Mouse (Mus musculus) ES-E14 (cell line): Measurements from ENCODE around the gene Ifit1bl1. TPM values are rescaled to one million over a fixed set of nuclear protein-coding genes. Genes with fewer than 3 reads are reported as not detected.

Source experiments
- DNase-seq: peaks from one replicate; pipeline ENCODE4 v3.0.0-alpha.2; 2013; ENCODE audit warnings: low read depth, low spot score
- H3K27ac ChIP-seq: 2 replicates; pipeline ENCODE4 v1.5.1; 2012; ENCODE audit warnings: low read depth, mild to moderate bottlenecking, low read length, moderate library complexity, mixed read lengths; ENCODE audit not compliant: poor library complexity, insufficient read depth, severe bottlenecking
- H3K36me3 ChIP-seq: 2 replicates; pipeline ENCODE4 v1.6.1; 2012; ENCODE audit warnings: mild to moderate bottlenecking, low read length, moderate library complexity, mixed read lengths; ENCODE audit not compliant: control insufficient read depth, poor library complexity, insufficient read depth, severe bottlenecking
- H3K4me1 ChIP-seq, 2 experiments: fragments of 150-350 bp in 1 of 2; sonication (generic) in 1 of 2; 2 replicates each; pipeline ENCODE4 v1.6.1; 2012; ENCODE audit warnings: low read length in 2 of 2, mild to moderate bottlenecking in 1 of 2, mixed read lengths in 1 of 2; ENCODE audit not compliant: control insufficient read depth in 2 of 2, insufficient read depth in 2 of 2, poor library complexity in 1 of 2
- H3K4me3 ChIP-seq, 2 experiments: fragments of 150-350 bp in 1 of 2; sonication (generic) in 1 of 2; 2 replicates each; pipeline ENCODE4 v1.5.1; 2012; ENCODE audit warnings: low read length in 2 of 2, low read depth in 1 of 2, mild to moderate bottlenecking in 1 of 2, mixed read lengths in 1 of 2; ENCODE audit not compliant: insufficient read depth in 1 of 2, poor library complexity in 1 of 2, severe bottlenecking in 1 of 2
- H3K9ac ChIP-seq: 2 replicates; pipeline ENCODE4 v1.6.1; 2012; ENCODE audit warnings: low read depth, mild to moderate bottlenecking, low read length, mixed read lengths; ENCODE audit not compliant: poor library complexity, insufficient read depth, severe bottlenecking
- H3K9me3 ChIP-seq: fragments of 150-350 bp; sonication (generic); 2 replicates; pipeline ENCODE4 v1.6.1; 2012; ENCODE audit warnings: low read depth, mild to moderate bottlenecking, low read length; ENCODE audit not compliant: control insufficient read depth, insufficient read depth
- CHD2 ChIP-seq: IDR thresholded peaks from 2 replicates; pipeline ENCODE4 v1.6.1; 2014; ENCODE audit warnings: mild to moderate bottlenecking, low read depth, low read length, inconsistent platforms
- HCFC1 ChIP-seq: IDR thresholded peaks from 2 replicates; pipeline ENCODE4 v1.6.1; 2012; ENCODE audit warnings: low read length, inconsistent platforms, borderline replicate concordance; ENCODE audit not compliant: insufficient read depth
- MAFK ChIP-seq: IDR thresholded peaks from 2 replicates; pipeline ENCODE4 v1.6.1; 2014; ENCODE audit warnings: mild to moderate bottlenecking, low read depth, low read length, inconsistent platforms; ENCODE audit not compliant: insufficient read depth
- ZC3H11A ChIP-seq: IDR thresholded peaks from 2 replicates; pipeline ENCODE4 v1.6.1; 2012; ENCODE audit warnings: low read depth, mild to moderate bottlenecking, inconsistent platforms, low read length, borderline replicate concordance
- ZNF384 ChIP-seq: IDR thresholded peaks from 2 replicates; pipeline ENCODE4 v1.6.1; 2012; ENCODE audit warnings: low read depth, low read length, inconsistent platforms
- in situ Hi-C, 2 experiments: fragments of 600-800 bp; cut with MboI; formaldehyde crosslinking; loops; one replicate each; pipeline ENCODE4 v1.15.1; 2025; ENCODE audit warnings: low sequenced_read_pairs in 2 of 2, inconsistent platforms in 1 of 2; ENCODE audit not compliant: unreplicated experiment in 2 of 2
- total RNA-seq: library from RNA; depleted of rRNA; stranded (reverse); fragments of 300-350 nt; gene quantifications from 2 replicates; pipeline ENCODE4 v1.2.3, GENCODE M21; 2012

Ifit1bl1 gene
- total RNA-seq, 1 experiment: not detected

DNA sequence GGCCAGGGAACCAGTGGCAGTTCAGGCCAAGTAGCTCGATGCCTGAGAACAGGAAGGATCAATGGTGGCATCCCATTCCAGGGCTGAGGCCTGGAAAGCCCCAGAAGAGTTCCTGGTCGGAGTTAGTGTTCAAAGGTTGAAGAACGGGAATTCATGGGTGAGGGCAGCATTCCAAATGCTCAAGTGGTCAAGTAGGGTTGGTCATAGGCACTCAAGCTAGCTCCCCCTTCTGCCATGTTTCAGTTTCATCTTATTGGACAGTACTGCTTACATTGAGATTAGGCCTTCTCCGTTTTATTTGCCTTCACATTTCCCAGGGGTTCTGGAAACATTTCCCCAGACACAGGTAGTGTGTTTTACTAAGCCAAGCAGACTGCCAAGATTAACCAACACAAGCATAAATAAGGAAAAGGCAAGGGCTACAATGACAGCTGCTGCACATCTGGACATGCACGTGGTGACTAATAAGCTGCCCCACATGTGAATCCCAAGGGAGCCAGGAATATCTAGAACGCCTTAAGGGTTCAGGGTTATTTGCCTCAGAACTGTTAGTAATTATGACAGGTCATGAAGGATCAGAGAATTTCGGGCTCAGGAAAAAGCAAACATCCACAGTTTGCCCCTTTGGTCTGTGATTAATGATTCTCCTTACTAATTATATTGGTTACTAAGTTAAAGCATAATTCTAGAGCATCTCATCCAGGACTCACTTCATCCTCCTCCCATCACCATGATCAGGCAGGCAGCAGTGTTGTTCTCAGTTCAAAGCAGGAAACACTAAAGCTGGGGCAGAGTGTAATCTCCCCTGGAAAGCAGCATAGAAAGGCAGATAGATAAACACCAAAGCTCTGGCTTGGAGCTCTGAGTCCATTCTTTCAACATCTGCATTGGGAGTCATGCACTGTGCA, 32.5 kb downstream of the Ifit1bl1 start:
- DNase-seq: no peak
- no peak overlapping the region for H3K27ac ChIP-seq
- TF ChIP-seq MAFK (no peak), HCFC1 (no peak), ZC3H11A (no peak), ZNF384 (no peak), CHD2 (no peak)
- in situ Hi-C loops: no loop called here
- H3K4me1 ChIP-seq: no peaks in the 10 kb centered on the region
- H3K4me3 ChIP-seq: no peak overlapping the region
- no peaks in the 10 kb centered on the region for H3K9me3 ChIP-seq
- no peaks in the 10 kb centered on the region for H3K36me3 ChIP-seq
- H3K9ac ChIP-seq: no peak overlapping the region

GRCm38 (mm10) chr19:34566178-34566784, 35.5 kb downstream of the Ifit1bl1 start:
- DNase-seq: no peak
- TF ChIP-seq ZC3H11A (no peak), CHD2 (no peak), MAFK (no peak), ZNF384 (no peak), HCFC1 (no peak)
- in situ Hi-C loops: no loop called here
- Histone ChIP-seq H3K9ac (no peak overlapping the region), H3K4me1 (no peaks in the 10 kb centered on the region), H3K27ac (no peak overlapping the region), H3K36me3 (no peaks in the 10 kb centered on the region), H3K4me3 (no peak overlapping the region), H3K9me3 (no peaks in the 10 kb centered on the region)

GRCm38 (mm10) chr19:34562556-34562955, 39.2 kb downstream of the Ifit1bl1 start:
- in situ Hi-C loops: no loop called here
- Histone ChIP-seq H3K36me3 (no peaks in the 10 kb centered on the region), H3K9ac (no peak overlapping the region), H3K27ac (no peak overlapping the region), H3K9me3 (no peaks in the 10 kb centered on the region), H3K4me3 (no peak overlapping the region), H3K4me1 (no peaks in the 10 kb centered on the region)
- DNase-seq: no peak
- TF ChIP-seq ZNF384: no peak
- TF ChIP-seq HCFC1: no peak
- TF ChIP-seq ZC3H11A: no peak
- no peak for TF ChIP-seq MAFK
- TF ChIP-seq CHD2: no peak

GRCm38 (mm10) chr19:34556621-34557020, 45.1 kb downstream of the Ifit1bl1 start:
- DNase-seq: no peak
- no peak overlapping the region for H3K9ac ChIP-seq
- in situ Hi-C loops: no loop called here

More at GRCm38 (mm10) chr19:34556621-34557020, 45.1 kb downstream of the Ifit1bl1 start:
- Histone ChIP-seq H3K4me3 (no peak overlapping the region), H3K36me3 (no peaks in the 10 kb centered on the region), H3K27ac (no peak overlapping the region), H3K9me3 (no peaks in the 10 kb centered on the region), H3K4me1 (no peaks in the 10 kb centered on the region)
- TF ChIP-seq HCFC1: no peak
- TF ChIP-seq ZC3H11A: no peak
- TF ChIP-seq MAFK: no peak
- TF ChIP-seq ZNF384: no peak
- no peak for TF ChIP-seq CHD2
